Mouse (Mus musculus): Measurements from ENCODE around the gene Mmd2. TPM values are rescaled to one million over a fixed set of nuclear protein-coding genes. Genes with fewer than 3 reads are reported as not detected.

Gene Mmd2
- under 1 TPM; 0.10 to 0.18 TPM for total RNA-seq (2021)

DNA sequence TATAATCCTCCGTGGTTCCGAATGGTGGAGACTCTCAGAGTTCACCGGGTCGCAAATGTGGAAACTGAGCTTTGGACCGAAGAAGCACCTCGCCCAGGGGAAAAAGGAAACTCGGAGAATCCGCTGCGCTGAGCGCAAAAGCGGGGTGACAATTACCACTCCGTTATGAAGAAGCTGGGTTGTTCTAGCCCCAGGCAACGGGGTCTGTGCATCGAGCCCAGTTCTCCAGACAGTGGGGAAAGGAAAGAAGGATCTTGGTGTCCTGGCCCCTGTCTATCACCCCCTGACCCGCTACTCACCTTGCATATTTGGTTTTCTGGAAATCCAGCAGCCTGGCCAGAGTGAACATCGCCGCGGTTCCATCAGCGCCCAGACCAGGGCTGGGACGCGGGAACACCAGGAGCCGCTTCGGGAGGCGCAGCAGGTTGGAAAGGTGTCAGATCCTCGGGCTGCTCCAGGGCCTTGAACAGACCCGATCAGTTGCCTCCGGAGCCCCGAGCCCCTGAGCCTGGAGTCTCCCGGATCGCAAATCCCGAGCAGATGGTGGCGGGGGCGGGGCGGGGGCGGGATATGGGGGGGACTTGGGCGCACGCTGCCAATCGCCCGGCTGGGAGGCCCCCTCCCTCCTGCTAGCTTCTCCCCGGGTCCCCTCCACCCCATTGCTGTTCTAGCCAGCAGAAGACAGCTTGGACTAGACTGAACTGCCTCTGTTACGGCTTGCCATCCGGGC lies at the start of gene Mmd2:
Gene Mmd2, minus strand, starts transcription at position 542 of the 730 bp plus-strand sequence.
- DNase-seq = no peak

DNA sequence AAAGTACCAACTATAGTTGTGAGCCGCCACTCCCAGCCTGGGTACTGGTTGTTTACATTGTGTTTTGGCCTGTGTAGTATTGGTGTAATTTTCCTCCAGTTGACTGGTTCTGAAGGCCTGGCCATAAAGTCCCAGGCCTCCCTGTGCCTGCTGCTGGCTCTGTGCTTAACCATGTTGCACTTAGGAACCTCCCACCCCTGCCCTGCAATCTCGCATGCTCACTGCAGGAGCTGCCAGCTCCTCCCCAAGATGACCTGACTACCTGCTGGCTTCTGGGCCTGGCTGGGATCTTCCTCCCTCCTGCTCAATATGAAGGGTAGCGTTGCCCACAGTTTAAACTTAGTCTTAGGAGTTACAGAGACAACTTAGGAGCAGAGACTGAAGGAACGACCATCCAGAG lies 43.7 kb upstream of the Mmd2 start:
- DNase-seq = no peak

DNA sequence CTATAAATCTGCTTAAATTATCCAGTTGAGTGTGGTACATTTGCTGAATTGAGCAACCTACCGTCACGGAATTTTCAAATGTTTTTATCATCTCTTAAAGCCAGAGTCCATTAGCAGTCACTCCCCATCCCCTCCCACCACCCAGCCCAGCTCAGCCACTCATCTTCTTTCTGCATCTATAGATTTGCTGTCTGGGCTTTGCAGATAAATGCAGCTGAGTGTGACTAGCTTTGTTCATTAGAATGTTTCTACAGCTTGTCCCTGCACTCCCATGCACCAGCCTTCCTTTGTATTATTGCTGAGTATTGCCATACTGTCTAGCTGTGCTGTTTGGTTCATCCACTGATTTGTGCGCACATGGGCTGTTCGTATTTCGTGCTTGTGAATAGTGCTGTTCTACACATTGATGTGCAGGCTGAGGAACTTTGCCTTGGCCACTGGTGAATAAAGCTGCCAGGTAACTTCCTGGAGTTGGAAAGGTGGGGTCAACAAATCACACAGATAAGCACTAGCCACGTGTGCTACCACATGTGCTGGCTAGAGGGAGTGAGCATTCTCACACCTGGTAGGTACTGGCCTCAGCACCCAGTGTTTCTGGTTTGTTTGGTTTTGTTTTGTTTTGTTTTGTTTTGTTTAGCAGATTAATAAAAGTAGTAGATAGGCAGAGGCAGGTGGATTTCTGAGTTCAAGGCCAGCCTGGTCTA lies 42.3 kb upstream of the Mmd2 start:
- no peak for DNase-seq

DNA sequence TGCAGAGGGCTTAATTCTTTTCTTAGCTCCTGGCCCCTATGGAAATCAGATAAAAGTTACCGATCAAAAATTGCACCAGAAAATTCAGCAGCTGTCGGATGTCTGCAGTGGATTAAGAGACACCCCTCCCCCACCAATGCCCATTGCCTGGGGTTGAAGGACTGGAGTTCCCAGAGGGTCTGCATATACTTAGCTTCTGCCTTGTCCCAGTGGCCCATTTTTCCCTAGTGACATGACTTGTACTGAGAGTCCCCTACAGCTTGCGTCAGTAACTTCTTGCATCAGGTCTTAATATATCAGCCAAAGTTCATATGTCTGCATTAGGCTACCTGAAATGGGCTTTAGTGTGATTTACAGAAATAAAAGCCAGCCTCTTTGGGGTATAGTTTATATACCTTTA lies 41.8 kb upstream of the Mmd2 start:
- DNase-seq = no peak

DNA sequence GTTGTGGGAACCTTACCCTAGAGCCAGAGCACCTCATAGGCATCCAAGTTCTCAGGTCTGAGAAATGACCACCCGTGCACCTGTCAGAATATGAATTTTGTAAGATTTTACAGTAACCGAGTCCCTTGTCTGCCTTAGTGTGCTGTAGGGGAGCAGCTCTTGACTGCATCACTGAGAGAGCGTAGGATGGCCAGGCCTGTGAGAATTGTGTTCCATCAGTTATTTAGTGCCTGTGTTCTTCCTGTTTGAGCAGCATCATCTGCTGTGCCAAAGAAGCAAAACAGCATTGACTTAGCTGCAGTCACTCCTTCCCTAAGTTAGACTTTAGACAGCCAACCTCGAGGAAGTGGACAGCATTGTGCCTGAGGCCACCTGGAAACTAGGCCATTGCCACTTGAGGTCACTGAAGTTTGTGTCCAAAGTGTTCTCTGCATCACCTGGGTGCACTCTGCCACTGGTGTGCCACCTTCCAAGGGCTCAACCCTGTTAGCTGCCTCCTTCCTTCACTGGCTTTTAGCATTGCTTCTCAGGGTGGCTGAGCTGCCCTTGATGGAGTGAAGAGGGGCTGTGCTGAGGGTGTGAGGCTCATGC lies 41.0 kb upstream of the Mmd2 start:
- no peak for DNase-seq

DNA sequence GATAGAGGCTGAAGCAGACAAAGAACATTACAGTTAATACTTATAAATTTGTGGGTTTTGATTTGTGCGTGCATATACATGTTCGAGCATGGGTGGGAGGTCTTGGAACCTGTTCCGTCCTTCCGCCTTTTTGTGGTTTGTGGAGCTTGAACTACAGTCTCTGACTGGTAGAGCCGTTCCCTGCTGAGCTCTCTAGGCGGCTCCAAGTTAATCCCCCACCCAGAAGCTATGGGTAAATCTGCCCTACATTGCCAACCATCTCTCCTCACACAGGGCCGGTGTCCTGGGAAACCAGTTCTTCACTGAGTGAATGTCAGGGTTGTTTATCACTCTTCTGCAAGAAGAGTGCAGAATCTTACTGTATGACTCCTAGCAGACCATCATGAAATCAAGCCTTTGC lies 39.6 kb upstream of the Mmd2 start:
- DNase-seq = no peak

DNA sequence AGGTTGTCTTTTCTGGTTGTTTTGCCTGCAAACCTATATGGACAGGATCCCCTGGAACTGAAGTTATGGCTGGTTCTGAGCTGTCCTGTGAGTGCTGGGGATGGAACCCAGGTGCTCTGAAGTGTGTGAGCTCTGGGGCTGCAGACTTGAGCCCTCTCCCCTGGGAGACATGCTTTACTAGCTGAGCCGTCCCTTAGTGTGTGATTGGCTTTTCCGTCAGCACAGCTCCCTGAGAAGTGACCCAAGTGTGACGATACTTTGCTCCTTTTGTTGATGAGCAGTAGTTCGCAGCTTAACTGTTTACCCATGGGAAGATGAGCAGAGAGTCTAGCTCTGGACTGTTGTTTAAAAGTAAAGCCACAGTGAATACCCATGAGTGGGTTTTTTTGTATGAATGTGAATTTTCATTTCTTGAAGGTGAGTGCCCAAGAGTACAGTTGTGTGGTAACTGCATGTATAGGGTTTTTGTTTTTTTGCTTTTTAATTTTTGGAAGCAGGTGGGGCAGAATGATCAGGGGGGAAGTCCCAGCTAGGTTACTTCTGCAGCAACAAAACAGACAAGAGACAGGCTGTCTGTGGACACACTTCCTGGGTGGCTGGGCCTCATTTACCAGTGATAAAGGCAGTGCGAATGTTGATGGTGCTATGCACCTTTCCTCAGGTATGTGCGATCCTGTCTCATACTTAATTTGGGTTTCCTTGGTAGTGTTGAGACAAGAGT lies 32.9 kb upstream of the Mmd2 start:
- no peak for DNase-seq

DNA sequence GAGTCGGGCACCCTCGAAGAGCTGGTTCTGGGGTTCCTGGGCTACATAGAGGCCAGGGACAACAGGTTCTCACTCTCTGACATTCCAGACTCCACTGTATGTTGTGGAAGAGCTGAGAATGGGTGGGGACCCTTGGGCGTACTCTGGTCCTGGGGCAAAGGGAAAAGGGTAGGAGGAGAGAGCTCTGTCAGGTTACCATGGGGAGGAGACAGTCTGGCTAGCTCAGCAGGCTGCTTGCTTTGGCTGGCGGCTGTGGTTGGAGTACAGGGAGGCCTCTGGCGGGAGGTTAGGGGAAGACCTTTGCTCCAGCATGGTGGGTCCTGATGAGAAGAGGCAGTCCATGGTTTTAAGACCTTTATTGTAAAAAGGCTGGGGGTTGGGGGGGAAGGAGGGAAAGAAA lies 31.5 kb upstream of the Mmd2 start:
- DNase-seq = no peak

DNA sequence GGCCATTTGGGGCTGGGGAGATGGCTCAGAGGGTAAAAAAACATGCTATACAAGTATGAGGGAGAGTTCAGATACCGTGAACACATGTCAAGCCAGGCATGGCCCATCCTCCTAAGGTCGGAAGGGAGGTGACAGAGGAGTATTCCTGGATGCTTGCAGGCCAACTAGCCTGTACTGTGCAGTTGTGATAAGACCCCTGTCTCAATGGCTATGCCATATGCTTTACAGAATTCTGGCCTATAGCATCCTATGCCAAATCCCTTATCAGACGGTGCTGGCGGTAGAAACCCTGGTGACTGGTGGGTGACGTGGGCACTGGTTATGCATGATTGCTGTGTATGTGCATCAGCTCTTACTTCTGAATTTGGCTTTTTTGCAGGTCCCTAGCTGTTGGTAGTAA lies 29.2 kb upstream of the Mmd2 start:
- no peak for DNase-seq

DNA sequence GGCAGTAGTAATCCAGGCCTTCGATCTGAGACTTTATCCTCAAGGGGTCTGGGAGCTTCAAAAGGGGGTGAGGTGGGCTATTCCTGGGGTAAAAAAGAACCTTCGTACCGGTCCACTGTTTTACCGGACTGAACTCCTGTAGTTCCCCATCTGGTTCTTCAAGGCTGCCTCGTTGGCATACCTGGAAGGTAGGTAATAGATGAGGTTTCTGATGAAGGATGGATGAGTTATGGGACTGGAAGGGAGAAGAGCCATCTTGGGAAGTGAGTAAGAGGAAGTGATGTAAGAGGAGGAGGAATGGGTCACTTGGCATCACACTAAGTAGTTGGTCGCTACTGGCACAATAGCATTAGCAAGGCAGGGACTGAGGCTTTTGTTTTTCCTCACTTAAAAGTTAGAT lies 21.6 kb upstream of the Mmd2 start:
- DNase-seq = no peak

DNA sequence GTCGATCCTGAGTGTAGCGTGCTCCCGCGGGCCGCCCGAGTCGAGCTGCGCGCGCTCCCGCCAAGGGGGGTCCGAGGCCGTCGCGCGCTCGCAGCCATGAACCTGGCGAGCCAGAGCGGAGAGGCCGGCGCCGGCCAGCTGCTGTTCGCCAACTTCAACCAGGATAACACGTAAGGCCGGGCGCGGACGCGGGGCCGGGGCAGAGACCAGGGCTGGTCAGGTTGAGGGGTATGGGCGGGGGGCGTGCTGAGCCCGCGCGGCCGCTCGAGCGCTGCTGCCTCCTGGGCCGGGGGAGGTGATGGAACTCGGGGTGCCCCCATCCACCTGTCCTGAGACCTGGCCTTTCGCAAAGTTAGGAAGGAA lies 21.0 kb upstream of the Mmd2 start:
- no peak for DNase-seq

DNA sequence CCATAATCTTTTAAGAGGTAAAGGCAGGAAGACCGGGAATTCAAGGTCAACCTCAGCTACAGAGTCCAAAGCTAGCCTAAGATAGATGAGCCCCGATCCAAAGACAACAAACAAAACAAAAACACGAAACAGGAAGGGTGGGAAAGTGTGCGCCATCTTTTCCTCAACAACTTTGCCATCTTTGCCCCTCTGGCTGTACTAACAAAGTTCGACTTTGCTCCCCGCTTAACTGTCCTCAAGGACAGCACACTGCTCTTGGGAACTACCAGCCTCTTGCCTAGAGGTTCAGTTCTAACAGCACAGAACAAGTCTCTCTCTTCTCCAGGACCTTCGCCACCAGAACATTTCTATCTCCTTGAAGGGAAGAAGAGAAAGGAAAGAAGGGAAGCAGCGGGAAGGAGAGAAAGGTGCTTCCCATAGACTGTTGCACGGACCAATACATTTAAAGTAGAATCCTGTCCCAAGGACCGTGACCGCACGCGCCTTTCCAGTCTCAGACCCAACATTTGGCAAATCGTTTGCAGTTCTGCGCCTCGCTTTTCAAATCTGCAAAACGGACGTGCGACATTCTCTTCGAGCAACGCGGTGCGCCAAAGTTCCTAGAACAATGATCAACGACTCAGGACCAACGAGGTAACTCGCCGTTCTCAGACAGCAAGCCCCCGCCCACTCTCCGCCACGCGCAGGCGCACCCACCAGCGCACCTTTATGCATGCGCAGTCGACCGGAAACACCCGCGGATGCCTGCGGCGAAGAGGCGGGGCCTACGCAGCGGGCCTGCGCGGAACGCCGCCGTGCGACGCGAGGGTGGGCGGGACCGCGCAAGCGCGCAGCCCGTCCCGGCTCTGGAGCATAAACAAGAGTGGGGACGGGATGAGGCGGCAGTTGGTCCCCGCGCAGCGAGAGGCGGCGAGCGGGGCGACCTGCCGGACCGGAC lies 20.4 kb upstream of the Mmd2 start:
- DNase-seq = peak; percentile 97

DNA sequence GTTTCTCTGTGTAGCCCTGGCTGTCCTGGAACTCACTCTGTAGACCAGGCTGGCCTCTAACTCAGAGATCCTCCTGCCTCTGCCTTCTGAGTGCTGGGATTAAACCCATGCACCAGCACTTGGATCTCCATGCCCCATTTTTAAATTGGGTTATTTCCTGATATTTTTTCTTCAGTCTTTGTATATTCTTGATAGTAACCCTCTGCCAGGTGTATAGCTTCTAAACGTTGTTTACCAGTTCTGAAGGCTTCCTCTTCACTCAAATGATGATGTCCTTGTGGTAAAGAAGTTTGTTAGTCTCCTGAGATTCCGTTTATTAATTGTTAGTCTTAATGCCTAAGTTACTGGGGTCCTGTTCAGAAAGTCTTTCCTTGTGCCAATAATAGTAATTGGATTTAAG lies 18.8 kb upstream of the Mmd2 start, which contains the start of gene Wipi2:
Gene Wipi2, plus strand, starts transcription at position 301 of the 400 bp plus-strand sequence.
- no peak for DNase-seq

DNA sequence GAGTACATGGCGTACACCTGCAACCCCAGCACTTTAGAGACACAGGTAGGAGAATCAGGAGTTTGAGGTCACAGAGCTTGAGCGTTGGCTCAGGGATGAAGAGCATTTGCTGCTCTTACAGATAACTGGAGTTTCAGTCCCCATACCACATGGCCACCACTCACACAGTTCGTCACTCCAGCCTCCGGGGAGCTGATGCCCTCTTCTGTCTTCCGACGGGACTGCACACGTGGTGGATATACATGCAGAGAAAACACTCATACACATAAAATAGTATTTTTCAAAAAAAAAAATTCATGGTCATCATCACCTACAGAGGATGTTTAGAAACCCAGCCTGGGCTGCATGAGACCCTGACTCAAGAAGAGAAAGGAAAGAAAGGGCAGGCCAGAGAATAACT lies 14.5 kb upstream of the Mmd2 start:
- no peak for DNase-seq

DNA sequence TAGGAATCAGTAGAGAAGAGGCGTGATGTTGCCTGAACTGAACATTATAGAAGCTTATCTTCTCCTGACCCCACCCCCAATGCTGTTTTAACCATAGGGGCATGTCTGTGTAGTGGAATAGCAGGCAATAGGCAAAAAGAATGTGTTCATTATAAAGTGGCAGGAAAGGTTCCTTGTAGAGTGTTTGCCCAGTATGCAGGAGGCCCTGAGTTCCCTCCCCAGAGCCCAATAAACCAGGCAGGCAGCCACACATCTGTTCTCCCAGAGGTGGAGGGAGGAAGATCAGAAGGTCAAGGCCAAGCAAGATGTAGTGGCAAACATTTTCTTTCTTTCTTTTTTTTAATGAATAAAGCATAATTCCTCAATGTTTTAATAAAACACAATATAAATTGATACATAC lies 13.5 kb upstream of the Mmd2 start:
- no peak for DNase-seq

DNA sequence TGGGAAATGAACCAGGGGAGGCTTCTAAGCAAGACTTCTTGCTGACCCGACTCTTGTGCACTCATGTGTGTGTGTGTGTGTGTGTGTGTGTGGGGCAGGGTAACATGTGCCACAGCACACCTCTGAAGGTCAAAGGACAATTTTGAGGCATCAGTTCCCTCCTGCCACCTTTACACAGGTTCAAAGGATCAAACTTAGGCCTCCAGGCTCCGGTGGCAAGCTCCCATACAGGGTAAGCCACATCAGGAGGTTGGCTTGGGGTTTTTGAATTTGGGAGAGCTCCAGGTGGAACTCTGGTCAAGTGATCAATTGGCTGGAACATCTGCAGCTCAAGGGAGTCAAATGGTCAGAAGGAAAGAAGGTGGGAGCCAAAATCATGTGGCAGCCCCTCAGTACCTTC lies 12.8 kb upstream of the Mmd2 start:
- no peak for DNase-seq

DNA sequence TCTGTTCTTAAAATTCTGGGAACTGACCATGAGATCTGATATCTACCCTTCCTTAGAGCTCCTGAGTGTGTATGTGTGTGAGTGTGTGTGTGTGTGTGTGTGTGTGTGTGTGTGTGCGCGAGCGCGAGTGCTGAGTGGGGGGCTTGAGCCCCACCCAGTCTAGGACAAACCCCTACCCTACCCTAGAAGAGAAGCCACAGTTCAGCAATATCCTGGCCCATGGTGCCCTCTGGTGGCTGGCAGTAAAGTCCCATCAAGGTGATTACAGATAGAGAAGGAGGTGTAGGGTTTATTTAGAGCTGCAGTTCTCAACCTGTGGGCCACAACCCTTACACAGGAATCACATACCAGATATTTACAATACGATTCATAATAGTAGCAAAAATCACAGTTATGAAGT lies 11.3 kb upstream of the Mmd2 start:
- peak; percentile 58 for DNase-seq

DNA sequence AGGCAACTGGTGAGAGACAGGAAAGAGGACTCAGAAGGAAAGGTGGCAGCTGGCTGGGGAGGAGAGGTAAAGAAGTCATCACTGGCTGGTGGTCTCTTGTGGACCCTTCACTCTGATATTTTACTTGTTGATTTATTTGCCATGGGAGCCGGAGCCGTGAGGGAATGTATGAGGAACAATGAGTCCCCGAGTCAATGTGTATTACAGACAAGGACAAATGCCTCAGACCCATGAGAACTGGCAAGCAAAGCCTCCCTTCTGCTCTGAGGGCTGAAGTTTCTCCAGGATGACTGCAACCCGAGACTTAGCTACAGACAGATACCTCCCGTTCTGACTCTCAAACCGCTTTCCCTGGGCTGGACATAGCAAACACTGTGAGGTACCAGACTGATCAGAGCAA lies 7.7 kb upstream of the Mmd2 start:
- no peak for DNase-seq

DNA sequence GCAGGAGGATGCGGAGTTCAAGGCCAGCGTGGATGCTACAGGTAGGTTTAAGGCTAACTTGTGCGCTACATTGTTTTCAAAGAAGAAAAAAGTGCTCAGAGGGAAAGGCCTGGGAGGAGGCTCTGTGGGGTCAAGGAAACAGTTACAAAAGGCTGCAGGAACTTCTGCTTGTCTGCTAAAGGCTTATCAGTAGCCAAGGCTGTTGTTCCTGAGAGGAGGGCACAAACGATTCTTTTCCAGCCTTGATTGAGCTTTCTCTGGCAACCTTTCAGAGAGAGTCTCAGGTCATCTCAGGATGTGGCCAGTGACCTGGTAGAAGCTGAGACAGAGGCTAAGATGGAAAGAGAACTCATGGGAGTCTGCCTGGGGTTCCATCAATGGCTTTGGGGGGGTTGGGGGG lies 7.0 kb upstream of the Mmd2 start:
- no peak for DNase-seq

DNA sequence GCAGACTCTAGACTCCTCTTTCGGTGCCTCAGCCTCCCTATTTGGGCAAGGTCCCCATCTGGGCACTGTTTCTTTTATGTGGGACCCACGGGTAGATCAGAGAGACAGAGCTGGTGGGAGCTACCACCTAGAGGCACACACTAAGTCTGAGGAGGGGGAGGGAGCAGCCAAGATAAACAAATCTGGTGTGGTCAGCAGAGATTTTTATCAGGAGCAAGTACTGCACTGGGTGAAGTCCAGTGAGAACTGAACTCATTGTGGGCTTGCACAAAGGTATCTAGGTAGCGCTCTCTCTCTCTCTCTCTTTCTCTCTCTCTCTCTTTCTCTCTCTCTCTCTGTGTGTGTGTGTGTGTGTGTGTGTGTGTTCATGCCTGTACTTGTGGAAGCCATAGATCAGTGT lies 5.9 kb upstream of the Mmd2 start:
- DNase-seq = no peak

DNA sequence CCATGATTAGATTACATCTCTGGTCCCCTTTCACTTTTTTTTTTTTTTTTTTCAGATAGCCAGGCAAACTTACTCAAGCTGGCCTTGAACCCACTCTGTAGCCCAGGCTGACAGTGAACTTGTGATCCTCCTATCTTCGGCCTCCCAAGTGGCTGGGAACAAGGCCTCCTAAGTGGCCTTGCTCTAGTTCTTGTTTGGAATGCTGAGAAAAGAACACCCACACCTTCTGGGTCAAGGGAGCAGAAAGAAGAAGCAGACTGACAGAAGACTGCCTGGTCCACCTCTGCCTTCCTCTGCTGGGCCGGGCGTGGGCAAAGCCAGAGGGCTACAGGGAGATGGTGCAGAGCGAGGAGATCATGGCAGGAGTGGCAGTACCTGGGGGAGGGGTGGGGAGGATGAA lies 1.8 kb upstream of the Mmd2 start:
- no peak for DNase-seq

DNA sequence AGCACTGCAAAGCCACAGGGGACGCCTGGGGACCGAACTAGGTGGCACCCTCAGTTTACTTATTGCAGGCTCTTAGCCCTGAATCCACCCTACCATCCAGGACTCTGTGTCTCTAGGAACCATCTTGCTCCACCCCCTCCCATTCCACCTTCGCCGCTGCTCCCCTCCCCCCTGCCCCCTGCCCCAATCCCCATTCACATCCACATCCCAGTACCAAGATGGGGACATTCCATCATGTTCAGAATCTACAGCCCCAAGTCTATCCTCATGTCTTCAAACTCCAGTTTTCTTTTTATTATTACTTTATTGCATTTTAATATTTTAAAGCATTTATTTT lies 357 bp upstream of the Mmd2 start:
- no peak for DNase-seq

Measured in heart, postnatal 4 days (tissue).